Mouse (Mus musculus) olfactory bulb, adult 2 months (tissue): ENCODE data around the gene Rasa3.

Experiments used
- CTCF ChIP-seq: fragments of 200-500 bp; IDR thresholded peaks from 2 replicates; pipeline ENCODE4 v1.5.1; 2012; ENCODE audit warnings: low read depth, mild to moderate bottlenecking, low read length, moderate library complexity; ENCODE audit not compliant: insufficient read depth
- POLR2A ChIP-seq: fragments of 200-500 bp; IDR thresholded peaks from 2 replicates; pipeline ENCODE4 v1.6.1; 2012; ENCODE audit warnings: mild to moderate bottlenecking, low read depth, low read length, moderate library complexity; ENCODE audit not compliant: insufficient read depth

DNA sequence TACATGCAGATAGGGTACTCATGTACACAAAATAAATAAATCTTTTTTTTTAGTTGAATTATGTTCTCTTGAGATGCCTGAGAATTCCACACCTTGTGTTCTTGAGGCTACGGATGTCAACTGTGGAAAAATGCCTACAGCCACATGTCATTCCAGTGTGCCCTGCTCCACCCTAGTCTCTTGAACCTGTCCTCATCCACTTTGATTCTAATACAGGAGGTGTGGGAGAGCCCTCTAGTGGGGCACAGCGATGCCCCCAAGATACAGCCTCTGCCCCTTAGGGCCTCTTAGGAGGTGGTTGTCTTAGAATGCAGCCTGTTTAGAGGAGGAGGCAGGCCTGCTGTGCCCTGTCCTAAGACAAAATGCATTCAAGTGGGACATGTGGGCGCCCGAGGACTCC, 10.5 kb upstream of the Rasa3 start:
- TF ChIP-seq CTCF (no peak), POLR2A (no peak)
